Mouse (Mus musculus): ENCODE data around the gene Add3. TPM values are rescaled to one million over a fixed set of nuclear protein-coding genes. Genes with fewer than 3 reads are reported as not detected.

Add3 gene
- polyA plus RNA-seq, 1 experiment from 2014 or later: 106 TPM

- Histone ChIP-seq H3K4me1 (peaks cover 32% of the 10 kb centered on the region), H3K4me2 (no peak overlapping the region), H3K27ac (no peak overlapping the region), H3K9me3 (no peaks in the 10 kb centered on the region), H3K9ac (no peak overlapping the region), H3K36me3 (no peaks in the 10 kb centered on the region), H3K4me3 (no peak overlapping the region), H3K27me3 (no peaks in the 10 kb centered on the region)
- ATAC-seq (ENCODE audit: borderline replicate concordance, extremely low read depth, low FRiP score, low TSS enrichment): no peak
- WGBS: 69% methylated on average over 4 of the region's 4 CpGs
These were observed 36.3 kb downstream of the Add3 start for GRCm38 (mm10) chr19:53176518-53176917.

GRCm38 (mm10) chr19:53178611-53179528, 38.6 kb downstream of the Add3 start:
- no peaks in the 10 kb centered on the region for H3K27me3 ChIP-seq
- H3K4me2 ChIP-seq: no peak overlapping the region
- no peak overlapping the region for H3K4me3 ChIP-seq
- H3K27ac ChIP-seq: no peak overlapping the region
- no peaks in the 10 kb centered on the region for H3K9me3 ChIP-seq
- peaks cover 50% of the 10 kb centered on the region for H3K4me1 ChIP-seq
- 85% methylated on average over 20 of the region's 20 CpGs for WGBS
- no peaks in the 10 kb centered on the region for H3K36me3 ChIP-seq
- ATAC-seq (ENCODE audit: borderline replicate concordance, extremely low read depth, low FRiP score, low TSS enrichment): no peak
- no peak overlapping the region for H3K9ac ChIP-seq

GRCm38 (mm10) chr19:53180168-53180803, 40.0 kb downstream of the Add3 start:
- WGBS: 55% methylated on average over 12 of the region's 12 CpGs
- H3K9me3 ChIP-seq: no peaks in the 10 kb centered on the region
- H3K4me1 ChIP-seq: peaks cover 62% of the 10 kb centered on the region
- no peak overlapping the region for H3K9ac ChIP-seq
- no peaks in the 10 kb centered on the region for H3K36me3 ChIP-seq
- ATAC-seq (ENCODE audit: borderline replicate concordance, extremely low read depth, low FRiP score, low TSS enrichment): no peak
- peak overlapping the region; percentile 86 for H3K27ac ChIP-seq
- no peak overlapping the region for H3K4me2 ChIP-seq
- H3K27me3 ChIP-seq: no peaks in the 10 kb centered on the region
- H3K4me3 ChIP-seq: no peak overlapping the region

GRCm38 (mm10) chr19:53181003-53181861, 41.0 kb downstream of the Add3 start:
- Histone ChIP-seq H3K4me1 (peaks cover 64% of the 10 kb centered on the region), H3K27ac (peak overlapping the region; percentile 86), H3K4me2 (peak overlapping the region; percentile 25; the same call in 1 of the 2 replicates), H3K9ac (no peak overlapping the region), H3K4me3 (no peak overlapping the region), H3K9me3 (no peaks in the 10 kb centered on the region), H3K27me3 (no peaks in the 10 kb centered on the region), H3K36me3 (no peaks in the 10 kb centered on the region)
- ATAC-seq (ENCODE audit: borderline replicate concordance, extremely low read depth, low FRiP score, low TSS enrichment): peak; percentile 78
- WGBS: 28% methylated on average over 19 of the region's 19 CpGs

GRCm38 (mm10) chr19:53183620-53184019, 43.4 kb downstream of the Add3 start:
- ATAC-seq (ENCODE audit: borderline replicate concordance, extremely low read depth, low FRiP score, low TSS enrichment): no peak
- 35% methylated on average over 9 of the region's 9 CpGs for WGBS
- H3K4me2 ChIP-seq: peak overlapping the region; percentile 19
- H3K36me3 ChIP-seq: no peaks in the 10 kb centered on the region
- H3K4me1 ChIP-seq: peaks cover 81% of the 10 kb centered on the region
- H3K27me3 ChIP-seq: no peaks in the 10 kb centered on the region
- no peaks in the 10 kb centered on the region for H3K9me3 ChIP-seq
- H3K9ac ChIP-seq: no peak overlapping the region
- H3K4me3 ChIP-seq: no peak overlapping the region
- H3K27ac ChIP-seq: peak overlapping the region; percentile 60

- peaks cover 82% of the 10 kb centered on the region for H3K4me1 ChIP-seq
- no peak for ATAC-seq (ENCODE audit: borderline replicate concordance, extremely low read depth, low FRiP score, low TSS enrichment)
- peak overlapping the region; percentile 19 for H3K4me2 ChIP-seq
- no peak overlapping the region for H3K4me3 ChIP-seq
- no peak overlapping the region for H3K9ac ChIP-seq
- WGBS: 12% methylated on average over 10 of the region's 10 CpGs
- peak overlapping the region; percentile 45 for H3K27ac ChIP-seq
- H3K27me3 ChIP-seq: no peaks in the 10 kb centered on the region
- H3K36me3 ChIP-seq: no peaks in the 10 kb centered on the region
- no peaks in the 10 kb centered on the region for H3K9me3 ChIP-seq
These were observed 44.0 kb downstream of the Add3 start for GRCm38 (mm10) chr19:53184216-53184615.

GRCm38 (mm10) chr19:53184911-53185310, 44.7 kb downstream of the Add3 start:
- no peak overlapping the region for H3K4me3 ChIP-seq
- 48% methylated on average over 5 of the region's 5 CpGs for WGBS
- H3K27ac ChIP-seq: peak overlapping the region; percentile 45; the same call in 1 of the 2 replicates
- no peak overlapping the region for H3K9ac ChIP-seq
- H3K9me3 ChIP-seq: no peaks in the 10 kb centered on the region
- ATAC-seq (ENCODE audit: borderline replicate concordance, extremely low read depth, low FRiP score, low TSS enrichment): no peak
- H3K4me1 ChIP-seq: peaks cover 80% of the 10 kb centered on the region
- H3K36me3 ChIP-seq: no peaks in the 10 kb centered on the region
- H3K27me3 ChIP-seq: no peaks in the 10 kb centered on the region
- no peak overlapping the region for H3K4me2 ChIP-seq

GRCm38 (mm10) chr19:53185486-53186134, 45.4 kb downstream of the Add3 start:
- 29% methylated on average over 8 of the region's 8 CpGs for WGBS
- Histone ChIP-seq H3K9me3 (no peaks in the 10 kb centered on the region), H3K27ac (peak overlapping the region; percentile 29), H3K27me3 (no peaks in the 10 kb centered on the region), H3K4me1 (peaks cover 73% of the 10 kb centered on the region), H3K36me3 (no peaks in the 10 kb centered on the region), H3K4me2 (peak overlapping the region; percentile 11; the same call in 1 of the 2 replicates), H3K9ac (no peak overlapping the region), H3K4me3 (no peak overlapping the region)
- peak; percentile 50; the same call in 1 of the 2 replicates for ATAC-seq (ENCODE audit: borderline replicate concordance, extremely low read depth, low FRiP score, low TSS enrichment)

GRCm38 (mm10) chr19:53186456-53186855, 46.2 kb downstream of the Add3 start:
- H3K4me1 ChIP-seq: peaks cover 69% of the 10 kb centered on the region
- 66% methylated on average over 4 of the region's 4 CpGs for WGBS
- no peak for ATAC-seq (ENCODE audit: borderline replicate concordance, extremely low read depth, low FRiP score, low TSS enrichment)
- no peak overlapping the region for H3K4me2 ChIP-seq
- H3K36me3 ChIP-seq: no peaks in the 10 kb centered on the region
- no peak overlapping the region for H3K27ac ChIP-seq
- H3K4me3 ChIP-seq: no peak overlapping the region
- H3K9me3 ChIP-seq: no peaks in the 10 kb centered on the region
- no peak overlapping the region for H3K9ac ChIP-seq
- H3K27me3 ChIP-seq: no peaks in the 10 kb centered on the region

- Histone ChIP-seq H3K4me3 (no peak overlapping the region), H3K27ac (no peak overlapping the region), H3K27me3 (no peaks in the 10 kb centered on the region), H3K36me3 (no peaks in the 10 kb centered on the region), H3K9me3 (no peaks in the 10 kb centered on the region), H3K4me1 (peaks cover 66% of the 10 kb centered on the region), H3K9ac (no peak overlapping the region), H3K4me2 (no peak overlapping the region)
- 67% methylated on average over 7 of the region's 7 CpGs for WGBS
- no peak for ATAC-seq (ENCODE audit: borderline replicate concordance, extremely low read depth, low FRiP score, low TSS enrichment)
These were observed 47.3 kb downstream of the Add3 start for GRCm38 (mm10) chr19:53187533-53187932.

- Histone ChIP-seq H3K9ac (no peak overlapping the region), H3K27ac (no peak overlapping the region), H3K4me1 (peaks cover 60% of the 10 kb centered on the region), H3K27me3 (no peaks in the 10 kb centered on the region), H3K4me2 (no peak overlapping the region), H3K9me3 (no peaks in the 10 kb centered on the region), H3K36me3 (no peaks in the 10 kb centered on the region), H3K4me3 (no peak overlapping the region)
- no peak for ATAC-seq (ENCODE audit: borderline replicate concordance, extremely low read depth, low FRiP score, low TSS enrichment)
- 71% methylated on average over 6 of the region's 6 CpGs for WGBS
These were observed 47.9 kb downstream of the Add3 start for GRCm38 (mm10) chr19:53188186-53188585.

Data from lung, embryonic 15.5 days (tissue).